Mouse (Mus musculus): Measurements from ENCODE around the gene Olig1.

DNA sequence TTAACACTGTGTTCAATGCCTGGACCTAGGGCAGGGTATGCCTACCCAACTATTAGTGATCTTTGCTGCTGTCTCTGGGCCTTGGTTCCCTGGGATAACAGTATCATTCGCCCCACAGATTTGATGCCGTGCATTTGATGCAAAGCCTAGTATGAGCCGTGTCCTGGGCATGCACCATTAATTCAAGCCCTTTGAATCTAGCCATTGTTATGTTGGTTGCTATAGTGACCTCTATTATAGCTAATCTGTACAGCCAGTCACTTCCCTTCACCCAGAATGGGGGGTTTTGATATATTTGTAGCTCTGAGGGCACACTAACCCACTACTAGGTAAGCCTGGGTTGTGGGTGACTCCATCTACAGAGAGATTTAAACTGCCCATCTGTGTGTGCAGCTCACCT lies 40.3 kb downstream of the Olig1 start:
- TF ChIP-seq CTCF (IDR thresholded peaks at IDR 0.05), result no peak
- no peak for TF ChIP-seq EP300 (IDR thresholded peaks at IDR 0.05)

Data from lung, postnatal 0 days (tissue).